Mouse (Mus musculus): Measurements from ENCODE around the gene Nr5a1.
A peak's percentile ranks its signal among the peaks of the same experiment; 100 is the strongest.

- TF ChIP-seq CTCF (IDR thresholded peaks at IDR 0.05; ENCODE audit: low read depth) (peak; percentile 31), EP300 (IDR thresholded peaks at IDR 0.05; ENCODE audit: low read depth) (no peak)
These were observed 52.9 kb downstream of the Nr5a1 start for GRCm38 (mm10) chr2:38661398-38661797.
